Mouse (Mus musculus): ENCODE results near the gene Efhd1. TPM values are rescaled to one million over a fixed set of nuclear protein-coding genes. Genes with fewer than 3 reads are reported as not detected.

The Efhd1 gene
- total RNA-seq, 2 experiments from 2014 or later, result 14.8 to 16.2 TPM

GRCm38 (mm10) chr1:87308952-87309351 lies 44.8 kb downstream of the Efhd1 start:
- no peak for DNase-seq

- DNase-seq, result no peak
These were observed 45.5 kb downstream of the Efhd1 start for GRCm38 (mm10) chr1:87309621-87310020.

GRCm38 (mm10) chr1:87312681-87313080 lies 48.5 kb downstream of the Efhd1 start:
- DNase-seq, result no peak

- DNase-seq, result no peak
These were observed 49.0 kb downstream of the Efhd1 start for GRCm38 (mm10) chr1:87313116-87313515.

- DNase-seq, result no peak
These were observed 49.8 kb downstream of the Efhd1 start for GRCm38 (mm10) chr1:87313843-87314570.

- no peak for DNase-seq
These were observed 51.3 kb downstream of the Efhd1 start for GRCm38 (mm10) chr1:87315431-87315830.

- no peak for DNase-seq
These were observed 51.7 kb downstream of the Efhd1 start for GRCm38 (mm10) chr1:87315894-87316293.

- DNase-seq, result no peak
These were observed 52.5 kb downstream of the Efhd1 start for GRCm38 (mm10) chr1:87316672-87317071.

GRCm38 (mm10) chr1:87321071-87321470 lies 56.9 kb downstream of the Efhd1 start:
- no peak for DNase-seq

GRCm38 (mm10) chr1:87322778-87323177 lies 58.6 kb downstream of the Efhd1 start:
- no peak for DNase-seq

GRCm38 (mm10) chr1:87324649-87325048 lies 60.5 kb downstream of the Efhd1 start:
- no peak for DNase-seq

GRCm38 (mm10) chr1:87326742-87327163 lies 62.6 kb downstream of the Efhd1 start, which contains the start of gene Gigyf2:
Gene Gigyf2, plus strand, starts transcription at chr1:87326998.
- DNase-seq, result peak; percentile 97

- peak; percentile 65 for DNase-seq
These were observed 63.1 kb downstream of the Efhd1 start for GRCm38 (mm10) chr1:87327165-87327861.

GRCm38 (mm10) chr1:87331774-87332173 lies 67.6 kb downstream of the Efhd1 start:
- DNase-seq, result no peak

- DNase-seq, result no peak
These were observed 86.4 kb downstream of the Efhd1 start for GRCm38 (mm10) chr1:87350576-87350975.

- DNase-seq, result no peak
These were observed 96.1 kb downstream of the Efhd1 start for GRCm38 (mm10) chr1:87360276-87360675.

Other genes with a start within 250 kb of the Efhd1 start
- not detected for gene Alppl2, start 174.4 kb upstream of the Efhd1 start, total RNA-seq (2021)
- not detected for gene Alpi, start 162.8 kb upstream of the Efhd1 start, total RNA-seq (2021)
- gene Akp3, start 139.4 kb upstream of the Efhd1 start, total RNA-seq (2021), result not detected
- under 1 TPM in 1 of 2 experiments, not detected in 1; 0.09 TPM for gene Ecel1, start 107.8 kb upstream of the Efhd1 start, total RNA-seq (2021)
- gene Prss56, start 81.0 kb upstream of the Efhd1 start, total RNA-seq (2021), result not detected
- 1 to 10 TPM; 8.0 to 8.2 TPM for gene Chrnd, start 73.8 kb upstream of the Efhd1 start, total RNA-seq (2021)
- gene Chrng, start 59.7 kb upstream of the Efhd1 start, total RNA-seq (2021), result 1 to 10 TPM; 3.0 to 3.5 TPM
- 10 to 100 TPM; 66.3 to 70.8 TPM for gene Eif4e2, start 50.4 kb upstream of the Efhd1 start, total RNA-seq (2021)
- gene Gigyf2, start 62.6 kb downstream of the Efhd1 start, total RNA-seq (2021), result 10 to 100 TPM; 41.6 to 47.5 TPM
- gene Kcnj13, start 130.4 kb downstream of the Efhd1 start, total RNA-seq (2021), result under 1 TPM in 1 of 2 experiments, not detected in 1; 0.19 TPM
- not detected for gene Snorc, start 205.9 kb downstream of the Efhd1 start, total RNA-seq (2021)
- 10 to 100 TPM; 14.1 to 15.6 TPM for gene Neu2, start 245.5 kb downstream of the Efhd1 start, total RNA-seq (2021)

Measured in gastrocnemius, postnatal 10 days (tissue).